Mouse (Mus musculus) heart, postnatal 14 days (tissue): Measurements from ENCODE around the gene Tmem132c. TPM values are rescaled to one million over a fixed set of nuclear protein-coding genes. Genes with fewer than 3 reads are reported as not detected.
"Not testable (repeated sequence)": the region's sequence is repeated elsewhere in the genome, so short reads cannot be mapped to it uniquely, and the experiment has no call there.

Experiments used
- DNase-seq, 2 experiments: peaks; one replicate each; pipeline ENCODE4 v3.0.0; 2021 to 2022
- intact Hi-C: fragments of 180-260 bp; cut with DNase I; formaldehyde crosslinking; loops from one replicate; pipeline ENCODE4 v1.15.1; 2025
- total RNA-seq, 2 experiments: library from RNA; stranded (reverse); gene quantifications; 2 replicates each; pipeline ENCODE4 v1.2.3; 2021

Gene Tmem132c
- total RNA-seq, 2 experiments from 2014 or later: 0.17 to 0.33 TPM

DNA sequence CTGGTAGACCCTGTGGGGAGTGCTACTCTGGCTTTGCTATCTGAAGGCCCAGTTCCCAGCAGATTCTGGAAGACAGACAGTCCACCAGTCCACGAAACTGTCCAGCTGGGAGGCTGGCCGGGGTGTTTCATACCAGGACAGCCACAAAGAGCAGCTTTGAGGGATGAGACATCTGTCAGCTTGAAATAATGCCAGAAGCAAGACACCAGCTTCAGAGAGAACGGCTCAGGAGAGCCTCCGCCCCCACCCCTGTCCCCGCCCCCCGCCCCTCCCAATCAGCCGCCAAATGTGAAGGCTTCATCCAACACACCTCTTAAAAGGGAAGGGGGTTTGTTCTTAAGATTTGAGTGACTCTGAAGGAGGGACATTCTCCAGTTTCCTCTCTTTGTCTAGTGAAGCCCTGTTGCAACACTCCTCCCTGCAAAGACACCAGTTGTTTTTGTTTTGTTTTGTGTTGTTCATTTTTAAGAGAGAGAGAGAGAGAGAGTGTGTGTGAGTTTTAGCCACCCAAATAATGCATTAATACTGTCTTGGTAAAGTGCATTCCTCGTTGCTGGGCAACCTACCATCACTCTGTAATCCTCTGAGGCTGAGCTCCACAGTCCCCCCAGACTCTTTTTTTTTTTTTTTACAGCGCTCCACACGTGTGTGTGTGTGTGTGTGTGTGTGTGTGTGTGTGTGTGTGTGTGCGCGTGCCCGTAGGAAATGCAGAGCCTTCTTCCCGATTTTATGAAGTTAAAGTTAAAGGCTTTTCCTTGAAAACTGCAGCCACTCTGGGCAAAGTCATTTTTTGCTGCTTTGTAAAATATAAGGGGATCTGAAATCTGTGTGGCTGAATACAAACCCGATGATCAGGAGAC, 94.7 kb downstream of the Tmem132c start:
- DNase-seq: peak; percentile 25 to 52
- intact Hi-C loops: no loop called here

- no peak for DNase-seq
- intact Hi-C loops: no loop called here
These were observed 95.3 kb downstream of the Tmem132c start for GRCm38 (mm10) chr5:127336908-127337265.

GRCm38 (mm10) chr5:127339016-127339435, 97.4 kb downstream of the Tmem132c start:
- DNase-seq: no peak
- intact Hi-C loops: no loop called here

DNA sequence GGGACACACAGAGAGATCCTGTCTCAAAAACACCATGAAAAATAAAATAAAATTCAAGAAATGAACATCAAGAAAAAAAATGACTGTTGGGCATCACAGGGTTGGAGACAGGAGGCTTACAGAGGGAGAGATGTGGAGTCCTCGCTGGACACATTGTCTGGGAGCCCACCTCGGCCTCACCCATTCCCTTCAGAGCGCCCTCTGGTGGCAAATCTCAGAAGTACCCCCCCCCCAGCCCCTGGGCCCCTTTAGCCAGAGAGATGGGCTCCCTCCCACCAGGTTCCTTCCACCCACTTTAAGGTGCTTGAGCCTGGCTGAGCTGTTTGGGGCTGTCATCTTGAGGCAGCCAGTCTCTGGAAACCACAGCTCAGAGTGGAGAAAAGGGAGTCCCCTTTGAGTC, 99.5 kb downstream of the Tmem132c start:
- intact Hi-C loops: no loop called here
- DNase-seq: no peak

GRCm38 (mm10) chr5:127344721-127345120, 103.1 kb downstream of the Tmem132c start:
- intact Hi-C loops: no loop called here
- no peak for DNase-seq

DNA sequence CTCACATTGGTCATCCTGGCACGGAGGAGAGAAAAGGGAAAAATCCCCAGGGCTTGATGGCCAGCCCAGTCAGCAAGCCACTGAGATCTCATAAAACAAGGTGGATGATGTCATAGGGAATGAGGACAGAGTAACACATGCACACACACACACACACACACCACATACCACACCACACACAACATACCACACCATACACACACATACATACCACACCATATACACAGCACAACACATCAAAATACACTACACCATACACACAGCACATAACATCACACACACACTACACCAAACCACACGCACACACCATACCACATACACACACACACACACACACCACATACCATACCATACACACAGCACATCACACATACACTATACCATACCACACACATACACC, 104.8 kb downstream of the Tmem132c start:
- DNase-seq: no peak
- intact Hi-C loops: no loop called here

GRCm38 (mm10) chr5:127347053-127347748, 105.6 kb downstream of the Tmem132c start:
- DNase-seq: no peak
- intact Hi-C loops: no loop called here

DNA sequence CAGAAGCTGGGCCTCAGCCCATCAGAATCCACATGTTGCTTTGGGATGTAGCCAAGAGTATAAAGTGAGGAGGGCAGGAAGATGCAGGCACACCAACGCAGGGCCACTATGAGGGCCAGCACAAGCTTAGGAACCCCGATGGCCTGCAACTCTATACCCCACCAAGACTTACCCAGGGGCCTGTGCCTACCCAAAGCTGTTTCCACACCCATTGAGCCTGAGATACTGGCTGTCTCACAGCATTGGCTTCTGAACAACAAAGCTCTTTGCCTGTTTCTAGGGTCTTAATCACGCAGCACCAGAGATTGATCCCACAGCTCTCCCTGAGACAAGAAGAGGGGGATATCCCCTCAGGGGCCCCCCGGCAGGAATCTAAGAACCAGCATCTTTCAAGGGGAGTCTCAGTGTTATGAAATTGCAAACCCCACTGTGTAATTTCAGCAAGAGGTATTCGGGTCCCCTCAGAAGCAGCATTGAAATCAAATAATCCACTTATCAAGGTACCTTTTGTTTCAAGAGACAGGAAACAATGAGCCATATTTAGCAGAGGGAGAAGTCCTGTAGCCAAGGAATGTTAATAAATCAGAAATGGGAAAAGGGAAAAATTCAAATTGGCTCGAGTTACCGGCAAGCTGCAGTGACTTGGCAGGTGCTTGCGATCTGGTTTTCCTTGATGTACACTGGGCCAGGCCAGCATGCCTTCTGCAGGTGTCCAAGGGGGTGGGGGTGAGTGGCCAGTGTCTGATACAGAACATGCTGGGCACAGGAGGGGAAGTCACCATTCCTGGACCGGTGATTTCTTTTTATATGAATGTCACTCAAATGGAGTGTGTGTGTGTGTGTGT, 107.8 kb downstream of the Tmem132c start:
- no peak for DNase-seq
- intact Hi-C loops: no loop called here

DNA sequence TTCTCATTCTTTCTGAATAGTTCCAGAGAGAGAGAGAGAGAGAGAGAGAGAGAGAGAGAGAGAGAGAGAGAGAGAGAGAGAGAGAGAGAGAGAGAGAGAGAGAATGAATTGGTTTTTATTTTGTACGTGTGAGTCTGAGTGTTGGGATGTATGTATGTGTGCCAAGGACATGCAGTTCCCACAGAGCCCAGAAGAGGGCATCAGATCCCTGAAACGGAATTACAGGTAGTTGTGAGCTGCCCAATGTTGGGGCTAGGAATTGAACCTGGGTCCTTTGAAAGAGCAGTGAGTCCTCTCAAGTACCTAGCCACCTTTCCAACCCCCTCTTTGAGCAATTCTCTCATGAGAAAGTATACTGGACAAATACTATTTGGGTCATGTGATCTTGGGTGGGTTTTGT, 111.4 kb downstream of the Tmem132c start:
- intact Hi-C loops: no loop called here
- DNase-seq: peak in 1 of 2 experiments; percentile 26

GRCm38 (mm10) chr5:127355836-127356235, 114.2 kb downstream of the Tmem132c start:
- no peak for DNase-seq

DNA sequence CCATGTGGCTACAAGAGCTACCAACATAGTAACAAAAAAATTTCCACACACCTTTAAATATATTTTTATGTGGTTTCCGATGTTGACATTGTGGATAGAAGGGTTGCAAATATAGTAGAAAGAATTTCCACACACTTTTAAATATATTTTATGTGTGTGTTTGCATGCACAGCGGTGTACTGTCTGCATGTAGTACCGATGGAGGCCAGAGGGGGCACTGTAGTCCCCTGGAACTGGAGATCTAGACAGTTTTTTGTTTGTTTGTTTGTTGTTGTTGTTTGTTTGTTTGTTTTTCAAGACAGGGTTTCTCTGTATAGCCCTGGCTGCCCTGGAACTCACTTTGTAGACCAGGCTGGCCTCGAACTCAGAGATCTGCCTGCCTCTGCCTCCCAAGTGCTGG, 116.3 kb downstream of the Tmem132c start:
- intact Hi-C loops, DNase-seq: not testable (repeated sequence)

More at GRCm38 (mm10) chr5:127355836-127356235, 114.2 kb downstream of the Tmem132c start:
- intact Hi-C loops: no loop called here

GRCm38 (mm10) chr5:127361145-127361544, 119.5 kb downstream of the Tmem132c start:
- no peak for DNase-seq
- intact Hi-C loops: no loop called here

DNA sequence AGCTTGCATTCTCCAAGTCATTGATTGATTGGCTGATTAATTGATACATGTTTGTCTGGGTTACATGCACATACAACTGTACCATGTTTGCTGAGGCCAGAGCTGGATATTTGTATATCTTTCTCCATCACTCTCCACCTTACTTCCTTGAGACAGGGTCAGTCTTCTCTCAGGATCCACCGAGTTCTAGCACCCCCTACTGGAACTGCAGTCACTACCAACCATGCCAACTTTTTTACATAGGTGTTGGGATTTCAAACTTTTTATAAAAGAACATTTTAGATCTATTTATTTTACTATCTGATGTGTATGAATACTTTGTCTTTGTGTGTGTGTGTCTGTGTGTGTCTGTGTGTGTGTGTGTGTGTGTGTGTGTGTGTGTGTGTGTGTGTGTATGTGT, 123.5 kb downstream of the Tmem132c start:
- DNase-seq: no peak
- intact Hi-C loops: no loop called here

GRCm38 (mm10) chr5:127368191-127368590, 126.6 kb downstream of the Tmem132c start:
- intact Hi-C loops: no loop called here
- no peak for DNase-seq

- DNase-seq: no peak
- intact Hi-C loops: no loop called here
These were observed 128.2 kb downstream of the Tmem132c start for GRCm38 (mm10) chr5:127369812-127370211.

DNA sequence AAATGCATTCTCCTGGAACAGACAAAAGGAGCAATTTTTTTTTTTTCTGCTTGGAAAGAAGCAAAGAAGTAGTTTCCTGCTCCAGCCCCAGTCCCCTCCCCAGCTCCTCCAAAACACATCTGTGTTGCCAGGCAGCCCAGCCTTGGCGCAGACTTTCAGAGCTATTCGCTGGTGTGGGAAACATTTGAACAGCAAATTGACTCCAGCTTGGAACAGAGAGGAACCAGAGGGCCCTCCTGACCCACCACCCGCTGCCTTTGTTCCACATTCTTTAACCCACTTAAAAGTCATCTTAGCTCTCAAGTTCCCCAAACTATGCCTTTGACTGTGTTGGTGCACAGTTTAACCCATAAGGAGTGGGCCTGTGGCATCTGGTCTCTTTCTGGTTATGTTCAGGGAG, 128.9 kb downstream of the Tmem132c start:
- peak; percentile 20 to 33 for DNase-seq
- intact Hi-C loops: no loop called here

- peak; percentile 17 to 32 for DNase-seq
- intact Hi-C loops: no loop called here
These were observed 132.6 kb downstream of the Tmem132c start for GRCm38 (mm10) chr5:127374251-127374650.

- intact Hi-C loops: no loop called here
- no peak for DNase-seq
These were observed 134.0 kb downstream of the Tmem132c start for GRCm38 (mm10) chr5:127375654-127376053.

DNA sequence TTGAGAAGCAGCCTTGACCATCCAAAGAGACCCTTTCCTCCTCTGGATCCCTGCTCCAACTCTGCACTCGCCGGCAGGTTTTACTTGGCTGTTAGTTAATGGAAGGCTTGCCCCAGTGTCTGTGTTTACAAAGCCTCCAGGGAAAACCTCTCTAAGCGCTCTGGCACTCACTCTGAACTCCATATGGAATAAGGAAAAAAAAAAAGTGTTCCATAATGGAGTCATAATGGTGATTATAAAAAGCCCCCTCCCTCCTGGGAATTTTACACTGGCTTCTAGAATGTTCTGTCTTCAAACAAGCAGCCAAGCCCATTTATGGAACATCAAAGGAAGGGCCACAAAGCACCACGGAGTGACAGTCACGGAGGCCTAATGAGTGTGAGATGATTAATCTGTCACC, 136.9 kb downstream of the Tmem132c start:
- DNase-seq: no peak
- intact Hi-C loops: no loop called here

DNA sequence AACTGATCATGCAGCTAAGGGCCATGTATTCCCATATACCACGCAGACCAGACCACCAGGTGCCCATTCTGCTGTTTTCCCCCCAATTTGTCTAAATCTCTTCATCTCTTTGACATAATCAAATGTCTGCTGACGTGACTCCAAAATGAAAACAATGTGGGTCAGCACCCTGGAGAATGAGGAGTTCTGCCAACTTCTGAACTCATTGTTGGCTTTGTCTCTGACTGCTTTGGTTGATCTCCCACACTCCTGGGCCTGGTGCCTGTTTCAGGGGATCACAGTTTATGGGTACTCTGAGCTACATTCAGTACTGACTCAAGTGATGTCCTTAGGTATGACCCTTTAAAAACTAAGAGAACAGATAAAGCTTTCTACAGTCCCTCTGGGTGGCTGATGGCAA, 137.7 kb downstream of the Tmem132c start:
- DNase-seq: peak in 1 of 2 experiments; percentile 36
- intact Hi-C loops: no loop called here

DNA sequence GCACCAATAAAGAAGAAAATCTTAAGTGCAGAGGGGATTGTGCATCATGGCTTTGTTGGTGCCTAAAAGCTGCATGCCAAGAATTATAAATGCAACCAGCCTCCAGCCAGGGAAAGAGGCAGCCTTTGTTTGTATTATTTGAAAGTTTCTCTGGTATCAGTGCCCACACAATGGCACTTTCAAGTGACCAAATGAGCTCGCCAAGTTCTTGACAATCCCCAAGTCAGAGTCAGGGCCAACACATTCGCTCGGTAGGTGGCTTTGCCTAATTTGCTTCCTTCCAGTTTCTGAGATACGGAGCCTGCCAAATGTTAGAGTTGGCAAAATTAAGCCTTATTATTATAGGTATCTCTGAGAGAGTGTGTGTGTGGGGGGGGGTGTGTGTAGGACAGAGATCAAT, 139.6 kb downstream of the Tmem132c start:
- intact Hi-C loops: no loop called here
- no peak for DNase-seq
